Mouse (Mus musculus) C3H10T1/2 (cell line): ENCODE results near the gene Spata3. TPM values are rescaled to one million over a fixed set of nuclear protein-coding genes. Genes with fewer than 3 reads are reported as not detected.

Source experiments
- polyA plus RNA-seq, 2 experiments: library from polyadenylated mRNA; unstranded; fragments of >200 nt; fragmentation: generic; extraction: Trizol; gene quantifications; one replicate each; pipeline ENCODE4 v1.2.1; 2012; ENCODE audit warnings: missing spikeins in 2 of 2

Spata3 gene
- not detected for polyA plus RNA-seq

DNA sequence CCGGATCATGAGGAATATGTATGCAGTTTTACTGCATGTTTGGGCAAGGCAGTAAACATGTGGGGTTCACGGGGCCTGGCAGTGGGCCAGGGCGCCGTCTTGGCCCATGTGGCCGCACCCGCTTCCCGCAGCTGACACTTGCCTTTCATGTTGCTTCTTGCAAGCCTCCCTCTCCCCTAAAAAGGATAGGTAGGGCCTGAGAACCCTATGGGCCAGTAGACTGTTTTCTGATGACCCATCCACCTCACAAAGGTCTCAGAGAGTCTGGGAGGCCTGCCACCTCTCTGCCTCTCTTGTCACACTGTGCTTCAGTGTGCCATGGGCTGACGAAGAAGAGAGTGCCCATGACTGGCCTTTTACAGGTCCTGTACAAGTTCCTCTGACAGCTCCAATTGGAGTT is at the start of gene Spata3:
Gene Spata3 (plus strand): TSS at position 301 of the 400 bp plus-strand sequence.

GRCm38 (mm10) chr1:86045848-86046805 is 29.5 kb downstream of the Spata3 start, which contains the start of gene 2810459M11Rik:
TSS of gene 2810459M11Rik (plus strand) at chr1:86045863.

DNA sequence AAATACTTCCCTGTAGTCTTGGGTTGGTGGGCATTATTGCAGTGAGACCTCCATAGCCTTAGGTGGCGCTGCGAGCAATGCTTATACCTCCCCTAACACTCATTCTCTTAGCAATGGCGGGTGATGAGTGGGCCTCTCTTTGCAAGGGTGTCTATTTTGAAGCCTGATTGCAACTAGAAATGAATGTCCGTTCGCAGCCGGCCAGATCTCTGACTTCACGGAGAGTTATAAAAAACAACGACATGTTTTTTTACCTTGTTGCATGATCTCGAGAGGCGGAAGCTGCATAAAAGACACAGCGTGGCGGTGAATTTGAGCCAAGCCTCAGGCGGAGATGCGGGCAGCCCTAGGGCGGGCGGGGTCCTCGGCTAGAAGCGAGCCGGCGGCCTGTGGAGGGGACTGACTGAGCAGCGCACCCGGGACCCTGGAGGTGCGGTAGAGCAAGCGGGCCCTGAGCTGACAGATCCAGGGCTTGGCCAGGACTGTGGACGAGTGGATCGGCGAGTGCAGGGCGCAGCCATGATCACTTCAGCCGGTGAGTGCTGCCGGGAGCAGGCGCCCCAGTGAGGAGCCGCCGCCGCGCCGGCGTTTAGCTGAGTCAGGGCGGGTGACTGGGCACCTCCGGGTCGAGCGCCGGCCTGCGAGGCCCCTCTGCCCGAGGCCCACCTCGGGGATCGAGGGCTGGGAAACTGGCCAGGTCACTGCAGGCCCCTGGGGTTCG is 47.8 kb downstream of the Spata3 start, which contains the start of gene Psmd1:
Gene Psmd1 (plus strand): TSS at position 117 of the 721 bp plus-strand sequence.

Other genes with a start within 250 kb of the Spata3 start
- under 1 TPM; 0.06 to 0.70 TPM for gene A630001G21Rik, start 238.2 kb upstream of the Spata3 start, polyA plus RNA-seq
- 1 to 10 TPM; 1.4 to 9.6 TPM for gene Cab39, start 223.4 kb upstream of the Spata3 start, polyA plus RNA-seq
- 100 to 1,000 TPM in 1 of 2 experiments, 10 to 100 TPM in 1; 49.0 to 235 TPM for gene Itm2c, start 122.5 kb upstream of the Spata3 start, polyA plus RNA-seq
- gene 4933407L21Rik, start 88.3 kb upstream of the Spata3 start, polyA plus RNA-seq = under 1 TPM in 1 of 2 experiments, not detected in 1; 0.05 TPM
- not detected for gene Gpr55, start 55.8 kb upstream of the Spata3 start, polyA plus RNA-seq
- not detected for gene 2810459M11Rik, start 29.0 kb downstream of the Spata3 start, polyA plus RNA-seq
- 10 to 100 TPM; 22.9 to 62.4 TPM for gene Psmd1, start 47.6 kb downstream of the Spata3 start, polyA plus RNA-seq
- gene Htr2b, start 95.2 kb downstream of the Spata3 start, polyA plus RNA-seq = under 1 TPM in 1 of 2 experiments, not detected in 1; 0.07 TPM
- gene Gm21972, start 116.8 kb downstream of the Spata3 start, polyA plus RNA-seq = under 1 TPM; 0.25 to 0.85 TPM
- gene Armc9, start 138.0 kb downstream of the Spata3 start, polyA plus RNA-seq = 10 to 100 TPM in 1 of 2 experiments, 1 to 10 TPM in 1; 3.9 to 11.2 TPM